Mouse (Mus musculus): ENCODE results near the gene Mfsd14a. TPM values are rescaled to one million over a fixed set of nuclear protein-coding genes. Genes with fewer than 3 reads are reported as not detected.
"Not testable (repeated sequence)": the region's sequence is repeated elsewhere in the genome, so short reads cannot be mapped to it uniquely, and the experiment has no call there.

Gene Mfsd14a
- polyA plus RNA-seq, 1 experiment from 2014 or later: 84.1 TPM

DNA sequence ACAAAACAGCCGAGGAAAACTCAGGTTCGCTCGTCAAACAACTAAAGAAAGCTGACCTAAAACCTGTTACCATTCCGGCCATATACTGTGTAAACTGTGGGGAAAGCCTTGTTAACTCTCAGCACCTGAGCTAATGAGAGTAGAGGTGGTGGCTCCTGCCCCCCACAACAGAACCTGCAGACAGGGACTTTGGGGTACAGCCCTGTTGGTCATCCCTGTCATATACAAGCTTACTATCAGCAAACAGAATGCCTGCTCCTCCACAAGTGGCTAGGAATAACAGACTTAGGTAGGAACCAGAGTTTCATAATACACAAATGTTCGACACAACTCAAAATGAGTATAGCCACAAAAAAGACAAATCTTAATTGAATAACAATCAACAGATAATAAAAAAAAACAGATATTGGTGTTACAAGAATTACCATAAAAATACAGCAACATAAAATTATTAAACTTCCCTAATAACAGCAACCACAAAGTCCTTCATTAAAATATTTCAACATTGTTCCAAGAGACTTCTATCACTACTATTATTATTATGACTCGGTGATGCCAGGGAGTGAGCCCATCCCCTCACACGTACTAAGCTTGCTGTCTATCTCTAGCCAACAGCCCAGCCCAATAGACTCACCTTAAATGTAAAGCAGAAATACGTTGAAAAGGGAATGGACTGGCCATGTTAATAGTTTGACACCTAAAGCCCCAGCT is 32.6 kb upstream of the Mfsd14a start:
- ATAC-seq (no peak), DNase-seq (ENCODE audit: low read depth, low spot score) (no peak)
- in situ Hi-C loops (cut with MboI; ENCODE audit: low pct_unique_long_range_greater_than_20kb): no loop called here
- POLR2A ChIA-PET: no interaction called here
- H3K27me3 ChIP-seq: no peaks in the 10 kb centered on the region
- CTCF ChIA-PET: interaction anchor here (0.9 to 2.4 kb wide), 8 partner anchors 12 to 354 kb away, joined by 3 to 14 read pairs (median 4); no protein-coding TSS in a partner anchor
- no peak for TF ChIP-seq CTCF (IDR thresholded peaks at IDR 0.05)

DNA sequence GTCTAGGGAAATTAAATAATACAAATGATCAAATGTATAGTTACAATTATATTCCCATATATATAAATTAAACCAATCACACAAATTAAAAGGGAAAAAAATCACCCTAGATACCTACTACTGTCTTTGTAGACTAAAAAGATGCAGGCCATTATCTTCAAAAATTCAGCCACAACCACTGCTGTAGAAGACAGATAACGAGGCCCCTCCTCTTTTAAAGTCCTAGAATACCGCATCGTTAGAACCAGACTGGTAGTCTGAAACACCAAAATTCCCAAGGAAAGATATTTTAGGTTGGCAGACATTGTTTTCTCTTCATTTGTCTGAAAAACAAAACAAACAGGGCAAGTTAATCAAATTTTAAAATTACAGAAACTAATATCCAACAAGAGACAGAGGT is 31.8 kb upstream of the Mfsd14a start:
- TF ChIP-seq CTCF (IDR thresholded peaks at IDR 0.05): no peak
- ATAC-seq (no peak), DNase-seq (ENCODE audit: low read depth, low spot score) (no peak)
- POLR2A ChIA-PET: no interaction called here
- in situ Hi-C loops (cut with MboI; ENCODE audit: low pct_unique_long_range_greater_than_20kb): no loop called here
- CTCF ChIA-PET: interaction anchor here (0.9 to 2.4 kb wide), 5 partner anchors 11 to 354 kb away, joined by 3 to 14 read pairs (median 4); no protein-coding TSS in a partner anchor
- H3K27me3 ChIP-seq: no peaks in the 10 kb centered on the region

DNA sequence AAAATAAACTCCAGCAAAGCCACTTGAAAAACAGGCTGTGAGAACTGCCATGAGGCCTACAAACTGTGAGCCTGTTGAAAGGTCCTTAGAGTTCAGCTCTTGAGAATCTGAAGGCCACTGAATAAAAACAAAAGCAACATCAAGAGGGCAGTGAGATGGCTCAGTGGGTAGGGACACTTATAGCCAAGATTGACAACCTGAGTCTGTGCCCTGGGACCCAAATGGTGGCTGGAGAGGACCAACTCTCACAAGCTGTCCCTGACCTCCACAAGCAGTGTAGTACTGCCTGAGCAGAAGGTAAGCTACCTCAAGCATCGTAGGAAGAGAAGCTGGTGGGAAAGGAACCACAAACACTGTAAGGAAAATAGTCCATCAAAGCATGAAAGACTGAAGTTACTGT is 18.7 kb upstream of the Mfsd14a start, which contains the start of gene Gm43191:
TSS of gene Gm43191 (minus strand) at position 101 of the 400 bp plus-strand sequence.
- TF ChIP-seq CTCF (IDR thresholded peaks at IDR 0.05): no peak
- in situ Hi-C loops (cut with MboI; ENCODE audit: low pct_unique_long_range_greater_than_20kb): no loop called here
- DNase-seq (ENCODE audit: low read depth, low spot score) (no peak), ATAC-seq (no peak)
- POLR2A ChIA-PET: interaction anchor here (1.0 kb wide), 1 partner anchor 15 kb away, joined by 5 read pairs; no protein-coding TSS in a partner anchor
- CTCF ChIA-PET: interaction anchor here (1.2 to 2.0 kb wide), 3 partner anchors 9 to 14 kb away, joined by 3 to 7 read pairs (median 6); no protein-coding TSS in a partner anchor
- H3K27me3 ChIP-seq: no peaks in the 10 kb centered on the region

GRCm38 (mm10) chr3:116664281-116664680 is 1.8 kb upstream of the Mfsd14a start:
- in situ Hi-C loops (cut with MboI; ENCODE audit: low pct_unique_long_range_greater_than_20kb); H3K27me3 ChIP-seq; ATAC-seq; DNase-seq (ENCODE audit: low read depth, low spot score): not testable (repeated sequence)
- POLR2A ChIA-PET: interaction anchor here (1.9 kb wide), 1 partner anchor 47 kb away, joined by 6 read pairs; no protein-coding TSS in a partner anchor
- CTCF ChIA-PET: interaction anchor here (1.3 to 1.9 kb wide), 5 partner anchors 10 to 95 kb away, joined by 3 to 5 read pairs (median 3); no protein-coding TSS in a partner anchor

DNA sequence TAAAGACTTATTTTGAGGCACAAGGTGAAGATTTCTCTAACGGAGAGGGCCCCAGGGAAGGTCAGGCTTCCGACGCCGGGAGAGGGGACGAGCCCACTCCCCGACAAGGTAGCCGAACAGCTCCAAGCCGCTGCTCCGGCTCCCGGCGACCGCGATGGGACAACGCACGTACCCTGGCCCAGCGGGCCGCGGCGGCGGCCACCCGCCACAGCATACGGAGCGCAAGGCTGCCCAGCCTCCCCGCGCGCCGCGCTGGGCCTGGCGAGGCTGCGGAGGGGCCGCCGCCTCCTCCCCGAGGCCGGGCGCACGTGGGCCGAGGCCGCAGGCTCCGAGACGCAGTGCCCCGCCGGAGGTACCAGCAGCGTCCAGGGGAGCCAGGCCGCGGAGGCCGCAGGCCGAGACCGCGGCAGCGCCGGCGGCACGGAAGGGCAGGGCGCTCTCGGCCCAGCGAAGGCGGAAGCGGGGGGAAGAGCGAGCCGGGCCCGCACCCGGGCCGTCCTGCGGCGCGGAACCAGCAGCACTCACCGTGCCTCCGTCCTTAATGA is 535 bp downstream of the Mfsd14a start:
- H3K27me3 ChIP-seq: no peaks in the 10 kb centered on the region
- POLR2A ChIA-PET: no interaction called here
- CTCF ChIA-PET: interaction anchor here (1.0 kb wide), 1 partner anchor 9 kb away, joined by 3 read pairs; no protein-coding TSS in a partner anchor
- TF ChIP-seq CTCF (IDR thresholded peaks at IDR 0.05): no peak
- ATAC-seq (peak; percentile 70), DNase-seq (ENCODE audit: low read depth, low spot score) (peak; percentile 43)
- in situ Hi-C loops (cut with MboI; ENCODE audit: low pct_unique_long_range_greater_than_20kb): no loop called here

- CTCF ChIA-PET: interaction anchor here (0.6 to 1.4 kb wide), 6 partner anchors 10 to 329 kb away, joined by 3 to 4 read pairs (median 3); no protein-coding TSS in a partner anchor
- ATAC-seq (no peak), DNase-seq (ENCODE audit: low read depth, low spot score) (no peak)
- POLR2A ChIA-PET: interaction anchor here (0.6 to 0.8 kb wide), 3 partner anchors 63 to 87 kb away, joined by 4 to 8 read pairs (median 5); partner anchors contain the start of gene Sass6
- in situ Hi-C loops (cut with MboI; ENCODE audit: low pct_unique_long_range_greater_than_20kb): no loop called here
- H3K27me3 ChIP-seq: no peaks in the 10 kb centered on the region
- no peak for TF ChIP-seq CTCF (IDR thresholded peaks at IDR 0.05)
These were observed 1.1 kb downstream of the Mfsd14a start for GRCm38 (mm10) chr3:116661288-116661869.

DNA sequence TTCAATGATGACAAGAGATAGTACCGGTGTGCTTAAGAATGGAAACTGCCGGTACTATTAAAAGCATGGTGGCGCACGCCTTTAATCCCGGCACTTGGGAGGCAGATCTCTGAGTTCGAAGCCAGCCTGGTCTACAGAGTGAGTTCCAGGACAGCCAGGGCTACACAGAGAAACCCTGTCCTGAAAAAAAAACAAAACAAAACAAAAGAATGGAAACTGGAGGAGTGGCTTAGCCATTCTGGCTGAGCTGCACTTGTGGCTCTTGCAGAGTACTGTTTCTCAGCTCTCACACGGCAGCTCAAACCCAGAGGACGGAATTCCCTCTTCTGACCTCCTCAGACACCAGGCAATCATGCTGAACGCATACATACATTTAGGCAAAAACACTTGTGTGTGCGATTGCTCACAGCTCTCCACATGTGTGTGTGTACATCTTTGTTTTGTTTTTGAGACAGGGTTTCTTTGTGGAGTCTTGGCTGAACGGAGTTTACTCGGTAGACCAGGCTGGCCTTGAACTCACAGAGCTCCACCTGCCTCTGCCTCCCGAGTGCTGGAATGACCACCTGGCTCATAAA is 2.5 kb downstream of the Mfsd14a start:
- ChIA-PET CTCF (interaction anchor here (0.7 to 2.3 kb wide), 7 partner anchors 10 to 79 kb away, joined by 3 to 12 read pairs (median 4); no protein-coding TSS in a partner anchor), POLR2A (interaction anchor here (0.6 kb wide), 1 partner anchor 76 kb away, joined by 8 read pairs; no protein-coding TSS in a partner anchor)
- no peak for DNase-seq (ENCODE audit: low read depth, low spot score)
- H3K27me3 ChIP-seq: no peaks in the 10 kb centered on the region
- TF ChIP-seq CTCF (IDR thresholded peaks at IDR 0.05): no peak
- in situ Hi-C loops (cut with MboI; ENCODE audit: low pct_unique_long_range_greater_than_20kb): no loop called here
- no peak for ATAC-seq

DNA sequence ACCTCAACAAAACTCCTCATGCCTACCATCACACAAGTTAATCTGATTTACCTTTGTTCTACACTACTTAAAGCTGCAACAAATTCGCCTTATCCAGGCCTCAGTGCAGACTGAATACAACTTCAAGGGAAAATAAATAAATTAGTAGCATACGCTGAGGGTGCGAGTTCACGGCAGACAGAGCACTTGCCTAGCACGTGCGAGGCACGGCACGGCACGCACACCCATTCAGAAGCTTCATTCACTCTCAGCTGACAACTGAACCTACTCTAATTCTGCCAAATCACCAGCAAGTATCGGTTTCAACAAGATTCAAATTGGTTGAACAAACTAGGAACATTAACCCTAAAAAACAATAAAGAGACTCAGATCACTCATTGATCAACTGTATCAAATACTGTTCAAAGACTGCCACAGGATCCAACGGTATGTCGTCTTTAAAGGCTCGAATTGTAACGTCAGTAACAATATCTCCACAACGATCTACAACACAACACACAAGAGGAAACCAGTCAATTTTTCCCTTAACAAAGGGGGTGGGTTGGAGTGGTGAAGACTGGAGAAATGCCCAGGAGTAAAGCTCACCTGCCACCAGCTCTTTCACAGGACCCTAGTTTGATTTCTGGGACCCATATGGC is 3.4 kb downstream of the Mfsd14a start:
- ChIA-PET CTCF (interaction anchor here (1.3 to 2.3 kb wide), 2 partner anchors 9 to 40 kb away, joined by 3 to 12 read pairs; no protein-coding TSS in a partner anchor), POLR2A (no interaction called here)
- no peaks in the 10 kb centered on the region for H3K27me3 ChIP-seq
- TF ChIP-seq CTCF (IDR thresholded peaks at IDR 0.05): no peak
- no peak for ATAC-seq
- in situ Hi-C loops (cut with MboI; ENCODE audit: low pct_unique_long_range_greater_than_20kb): no loop called here
- DNase-seq (ENCODE audit: low read depth, low spot score): no peak

DNA sequence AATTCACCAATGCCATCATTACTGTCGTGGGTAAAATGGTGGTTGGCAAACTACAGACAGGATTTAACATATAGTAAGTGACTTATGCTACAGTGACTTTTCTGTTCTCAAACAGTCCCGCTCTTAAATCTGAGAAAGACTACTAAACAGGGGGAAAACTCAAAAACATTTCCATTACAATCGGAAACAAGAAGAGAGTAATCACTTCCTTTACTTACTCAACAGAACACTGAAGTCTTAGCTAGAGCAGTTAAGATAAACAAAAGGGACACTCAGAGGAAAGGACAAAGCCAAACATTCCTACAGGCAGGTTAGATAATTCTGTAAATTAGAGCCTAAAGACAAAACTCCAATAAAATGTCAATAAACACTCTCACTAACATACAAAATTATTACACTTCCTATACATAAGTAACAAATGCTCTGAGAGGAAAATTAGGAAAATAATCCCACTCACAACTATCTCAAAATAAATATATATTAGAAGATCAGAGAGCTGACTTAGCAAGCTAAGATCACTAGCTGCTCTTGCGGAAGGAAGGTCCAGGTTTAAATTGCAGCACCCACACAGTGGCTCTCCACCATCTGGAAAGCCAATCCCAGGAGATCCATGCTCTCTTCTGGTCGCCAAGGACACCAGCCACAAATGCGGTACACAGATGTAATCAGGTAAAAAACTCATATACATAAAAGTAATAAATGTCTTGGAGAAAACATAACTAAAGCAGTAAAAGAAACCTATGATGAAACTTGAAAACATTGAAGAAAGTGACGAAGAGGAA is 6.1 kb downstream of the Mfsd14a start:
- H3K27me3 ChIP-seq: no peaks in the 10 kb centered on the region
- POLR2A ChIA-PET: no interaction called here
- no peak for TF ChIP-seq CTCF (IDR thresholded peaks at IDR 0.05)
- DNase-seq (ENCODE audit: low read depth, low spot score) (no peak), ATAC-seq (no peak)
- CTCF ChIA-PET: no interaction called here
- in situ Hi-C loops (cut with MboI; ENCODE audit: low pct_unique_long_range_greater_than_20kb): no loop called here

- DNase-seq (ENCODE audit: low read depth, low spot score); ATAC-seq; CTCF ChIA-PET; H3K27me3 ChIP-seq; POLR2A ChIA-PET; in situ Hi-C loops (cut with MboI; ENCODE audit: low pct_unique_long_range_greater_than_20kb): not testable (repeated sequence)
These were observed 8.4 kb downstream of the Mfsd14a start for GRCm38 (mm10) chr3:116654051-116654450.
